Mouse (Mus musculus) lung, embryonic 16.5 days (tissue): ENCODE results near the gene Adcy10. TPM values are rescaled to one million over a fixed set of nuclear protein-coding genes. Genes with fewer than 3 reads are reported as not detected.
A peak's percentile ranks its signal among the peaks of the same experiment; 100 is the strongest.

ENCODE experiments used
- ATAC-seq: fragments of 200-750 bp; cut with Nextera tagmentation; 2 replicates; pipeline ENCODE4 v1.8.0; 2017; ENCODE audit warnings: low read depth, mild to moderate bottlenecking, moderate library complexity
- H3K27ac ChIP-seq: fragments of 300-500 bp; sonication (generic); 2 replicates; pipeline ENCODE4 v1.5.1; 2014; ENCODE audit warnings: mild to moderate bottlenecking, control low read depth, low read length
- H3K27me3 ChIP-seq: fragments of 300-500 bp; sonication (generic); 2 replicates; pipeline ENCODE4 v1.6.1; 2014; ENCODE audit warnings: low read depth, low read length, mixed read lengths; ENCODE audit not compliant: control insufficient read depth, insufficient read depth
- H3K36me3 ChIP-seq: fragments of 300-500 bp; sonication (generic); 2 replicates; pipeline ENCODE4 v1.6.1; 2014; ENCODE audit warnings: low read length; ENCODE audit not compliant: control insufficient read depth, insufficient read depth
- H3K4me1 ChIP-seq: fragments of 300-500 bp; sonication (generic); replicated peaks from 2 replicates; pipeline ENCODE4 v1.6.1; 2014; ENCODE audit warnings: low read length, mixed read lengths; ENCODE audit not compliant: control insufficient read depth, insufficient read depth
- H3K4me2 ChIP-seq: fragments of 300-500 bp; sonication (generic); 2 replicates; pipeline ENCODE4 v1.6.1; 2014; ENCODE audit warnings: low read depth, low read length, control low read depth
- H3K4me3 ChIP-seq: fragments of 300-500 bp; sonication (generic); 2 replicates; pipeline ENCODE4 v1.5.1; 2014; ENCODE audit warnings: mild to moderate bottlenecking, low read length, control low read depth
- H3K9ac ChIP-seq: fragments of 300-500 bp; sonication (generic); 2 replicates; pipeline ENCODE4 v1.6.1; 2014; ENCODE audit warnings: low read length, control low read depth
- H3K9me3 ChIP-seq: fragments of 300-500 bp; sonication (generic); 2 replicates; pipeline ENCODE4 v1.6.1; 2016; ENCODE audit warnings: low read length; ENCODE audit not compliant: control insufficient read depth
- WGBS: fragments of 180-500 bp; shearing (Covaris S2); extraction: QIAGEN DNeasy Blood & Tissue Kit; methylation state at CpG from one replicate; pipeline ENCODE4 v1.1.7; 2014; 5-methylcytosine and 5-hydroxymethylcytosine counted together
- polyA plus RNA-seq: library from polyadenylated mRNA; unstranded; fragments of >200 nt; fragmentation: Nextera tagmentation; extraction: Ambion mirVana; gene quantifications from 2 replicates; pipeline ENCODE4 v1.2.1, GENCODE M21; 2015

The Adcy10 gene
- polyA plus RNA-seq, 1 experiment from 2014 or later = not detected

DNA sequence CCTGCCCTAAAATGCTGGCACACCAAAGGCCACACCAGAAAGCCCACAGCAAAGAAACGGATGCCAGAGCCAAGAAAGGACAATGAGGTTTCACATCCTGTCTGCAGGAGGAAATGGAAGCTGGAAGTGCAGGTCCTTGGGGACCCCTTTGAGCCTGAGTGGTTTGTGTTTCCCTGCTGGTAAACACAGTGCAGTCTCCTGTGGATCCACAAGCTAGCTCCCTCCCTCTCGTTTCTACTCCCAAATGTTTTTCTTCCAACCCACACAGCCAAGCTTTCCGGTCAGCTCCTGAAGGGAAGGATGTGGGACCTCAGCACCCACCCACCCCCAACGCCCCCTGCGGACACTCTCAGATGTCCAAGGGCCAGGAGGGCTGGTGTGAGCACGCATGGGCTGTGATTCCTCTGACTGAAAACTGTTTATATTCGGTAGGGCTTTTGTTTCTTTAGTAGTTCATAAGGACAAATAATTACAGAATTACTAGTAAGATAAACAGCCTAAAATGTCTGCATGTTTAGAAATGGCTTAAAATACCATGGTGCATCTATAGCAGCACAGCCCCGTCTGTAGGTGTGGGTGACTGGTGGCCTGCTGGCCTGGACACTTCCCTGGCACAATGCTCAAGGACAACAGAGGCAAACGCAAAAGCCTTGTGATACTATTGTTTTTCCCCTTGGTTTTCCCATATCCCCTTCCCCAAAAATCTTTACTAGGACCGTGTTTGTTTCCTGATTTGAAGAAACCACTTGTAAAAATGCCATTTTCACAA lies 104.5 kb downstream of the Adcy10 start:
- WGBS = 20% methylated on average over 10 of the region's 10 CpGs
- peak; percentile 91 for ATAC-seq
- peak overlapping the region; percentile 26; the same call in 1 of the 2 replicates for H3K4me2 ChIP-seq

DNA sequence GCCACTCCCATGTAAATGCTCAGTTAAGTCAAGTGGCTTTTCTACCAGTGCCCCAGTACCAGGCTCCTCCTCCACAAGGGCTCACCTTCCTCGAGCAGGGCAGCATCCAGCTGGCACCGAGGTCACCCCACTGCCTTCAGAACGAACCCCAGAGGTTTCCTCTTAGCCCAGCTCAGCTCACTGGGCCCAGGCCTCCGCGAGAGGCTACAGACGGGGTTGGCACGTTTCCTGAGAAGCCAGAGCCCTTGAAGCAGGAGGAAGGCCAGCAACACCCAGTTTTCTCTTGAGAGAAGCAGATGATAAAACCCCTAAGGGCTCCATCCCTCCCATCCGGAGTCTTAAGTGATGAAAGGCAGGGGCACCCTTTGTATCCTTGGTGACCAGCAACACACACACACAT lies 105.8 kb downstream of the Adcy10 start:
- 49% methylated on average over 8 of the region's 8 CpGs for WGBS
- Histone ChIP-seq H3K4me1 (peaks cover 42% of the 10 kb centered on the region), H3K36me3 (peaks cover 18% of the 10 kb centered on the region), H3K4me2 (no peak overlapping the region), H3K4me3 (no peak overlapping the region), H3K9me3 (no peaks in the 10 kb centered on the region), H3K27me3 (no peaks in the 10 kb centered on the region), H3K27ac (peak overlapping the region; percentile 88), H3K9ac (no peak overlapping the region)
- no peak for ATAC-seq

More for the DNA sequence above, 104.5 kb downstream of the Adcy10 start:
- Histone ChIP-seq H3K9ac (no peak overlapping the region), H3K4me3 (no peak overlapping the region), H3K9me3 (no peaks in the 10 kb centered on the region), H3K27me3 (no peaks in the 10 kb centered on the region), H3K4me1 (peaks cover 47% of the 10 kb centered on the region), H3K27ac (peak overlapping the region; percentile 88), H3K36me3 (peaks cover 15% of the 10 kb centered on the region)

DNA sequence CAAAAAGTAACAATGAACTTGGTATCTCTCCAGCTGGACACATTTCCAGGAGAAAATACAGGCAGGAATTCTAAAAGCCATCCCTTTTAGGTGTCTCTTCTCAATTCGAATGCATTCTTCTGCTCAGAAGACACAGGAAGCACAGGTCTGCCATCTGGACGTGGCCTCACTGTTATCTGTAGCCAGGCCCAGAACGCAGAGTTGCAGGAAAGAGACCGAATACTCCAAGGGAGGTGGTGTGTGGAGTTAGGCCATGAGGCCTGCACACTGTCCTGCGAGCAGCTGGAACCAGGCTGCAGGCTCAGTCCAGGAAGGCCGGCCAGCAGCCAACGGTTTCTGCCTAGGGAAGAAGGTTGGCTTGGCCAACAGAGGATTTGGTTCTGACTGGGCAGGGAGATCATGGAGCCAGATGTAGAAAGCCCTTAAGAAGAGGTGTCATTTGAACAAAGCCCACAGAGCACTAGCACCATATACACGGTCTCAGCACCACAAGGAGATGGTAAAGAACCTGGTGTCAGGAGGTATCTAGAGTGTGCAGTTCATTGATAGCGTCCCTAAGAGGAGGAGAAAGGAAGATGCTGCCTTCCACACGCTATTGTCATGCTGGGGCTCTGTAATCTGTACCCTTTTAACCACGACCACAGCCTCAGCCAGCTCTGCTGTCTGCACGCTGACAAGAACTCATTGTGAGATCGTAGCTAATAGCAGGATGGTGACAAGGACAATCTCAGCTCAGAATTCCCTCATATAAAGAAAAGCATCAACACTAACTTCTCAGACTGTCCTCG lies 107.5 kb downstream of the Adcy10 start:
- no peak overlapping the region for H3K9ac ChIP-seq
- H3K4me3 ChIP-seq = no peak overlapping the region
- no peaks in the 10 kb centered on the region for H3K9me3 ChIP-seq
- H3K27me3 ChIP-seq = no peaks in the 10 kb centered on the region
- H3K27ac ChIP-seq = peak overlapping the region; percentile 52; the same call in 1 of the 2 replicates
- whole genome bisulfite sequencing = 77% methylated on average over 14 of the region's 14 CpGs
- H3K4me2 ChIP-seq = no peak overlapping the region
- H3K4me1 ChIP-seq = peaks cover 34% of the 10 kb centered on the region
- peaks cover 20% of the 10 kb centered on the region for H3K36me3 ChIP-seq
- no peak for ATAC-seq

DNA sequence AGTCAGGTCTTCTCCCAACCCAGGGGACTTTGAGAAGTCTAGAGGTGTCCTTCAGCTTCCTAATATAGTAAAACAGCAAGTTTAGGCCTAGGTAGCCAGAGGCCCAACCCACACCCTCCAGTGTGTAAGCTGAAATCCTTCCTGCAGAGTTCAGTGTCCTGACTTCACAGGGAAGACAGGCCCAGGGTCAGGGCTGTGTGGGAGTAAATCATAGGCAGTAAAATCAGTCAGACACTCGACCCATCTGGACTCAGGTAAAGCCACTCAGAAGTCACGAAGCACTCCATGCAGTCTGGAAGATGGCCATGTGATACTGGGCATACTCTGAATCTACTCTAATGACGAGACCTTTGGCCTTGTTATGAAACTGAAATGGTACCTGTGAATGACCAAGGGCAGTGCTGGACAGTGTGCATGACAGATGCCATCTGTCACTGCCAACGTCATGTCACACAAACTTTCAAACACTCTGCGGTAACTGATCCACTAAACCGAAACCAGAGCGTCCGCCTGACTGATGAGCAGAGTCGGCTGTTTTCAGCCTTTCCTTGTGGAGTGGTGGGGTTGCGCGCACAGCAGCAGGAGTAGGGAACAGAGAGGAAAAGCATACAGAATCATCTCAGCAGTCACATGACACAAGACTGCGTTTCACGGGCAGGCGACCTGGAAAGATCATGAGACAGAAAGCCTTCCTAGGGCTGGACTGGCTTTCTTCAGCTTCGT lies 109.9 kb downstream of the Adcy10 start:
- H3K36me3 ChIP-seq = peaks cover 22% of the 10 kb centered on the region
- ATAC-seq = no peak
- no peak overlapping the region for H3K4me3 ChIP-seq
- H3K27ac ChIP-seq = no peak overlapping the region
- no peak overlapping the region for H3K9ac ChIP-seq
- peaks cover 16% of the 10 kb centered on the region for H3K4me1 ChIP-seq
- H3K9me3 ChIP-seq = no peaks in the 10 kb centered on the region
- WGBS = 60% methylated on average over 15 of the region's 15 CpGs
- H3K27me3 ChIP-seq = no peaks in the 10 kb centered on the region
- H3K4me2 ChIP-seq = no peak overlapping the region

DNA sequence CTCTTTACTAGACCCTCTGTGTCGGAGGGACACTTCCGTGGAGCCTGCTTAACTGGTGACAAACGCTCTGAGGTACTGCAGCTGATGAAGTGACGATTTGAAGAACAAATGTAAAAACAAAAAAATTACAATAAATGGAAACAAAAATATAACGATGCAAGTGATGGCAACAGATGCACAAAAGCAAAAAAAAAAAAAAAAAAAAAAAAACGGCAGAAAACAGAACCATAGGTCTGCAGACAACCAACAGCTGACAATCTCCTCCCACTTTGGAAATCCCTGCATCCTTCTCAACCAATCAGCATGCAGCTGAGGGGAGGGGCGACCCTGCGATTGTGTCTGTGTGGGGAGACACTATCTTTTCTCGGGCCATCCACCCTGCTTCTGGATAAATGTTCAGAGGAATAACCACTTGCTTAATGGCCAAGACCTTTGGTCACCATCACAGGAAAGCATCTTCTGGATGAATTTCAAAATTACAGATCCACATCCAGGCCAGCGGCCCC lies 116.8 kb downstream of the Adcy10 start:
- Histone ChIP-seq H3K36me3 (peaks cover 34% of the 10 kb centered on the region), H3K27me3 (no peaks in the 10 kb centered on the region)
- 83% methylated on average over 10 of the region's 10 CpGs for WGBS

DNA sequence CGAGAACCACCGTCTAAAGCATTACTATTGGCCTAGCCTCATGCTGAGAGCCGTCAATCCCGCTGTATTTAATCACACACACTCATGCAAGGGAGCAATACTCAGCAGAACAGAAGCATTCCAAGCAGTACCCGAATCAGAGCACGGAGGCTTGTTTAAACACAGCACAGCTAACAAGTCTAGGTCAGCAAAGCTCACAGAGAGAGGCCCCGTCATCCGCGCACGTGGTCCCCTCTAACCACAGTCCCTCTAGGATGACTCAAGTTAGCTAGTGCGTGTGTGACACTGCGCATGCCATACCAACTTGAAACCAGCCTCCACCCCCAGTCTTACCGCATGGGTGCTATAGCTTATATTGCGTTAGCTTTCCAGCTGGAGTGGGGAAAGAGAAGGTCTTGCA lies 118.2 kb downstream of the Adcy10 start:
- 44% methylated on average over 14 of the region's 14 CpGs for WGBS
- H3K27ac ChIP-seq = peak overlapping the region; percentile 50
- H3K4me1 ChIP-seq = peaks cover 9% of the 10 kb centered on the region
- H3K4me3 ChIP-seq = no peak overlapping the region
- H3K9me3 ChIP-seq = no peaks in the 10 kb centered on the region
- H3K4me2 ChIP-seq = no peak overlapping the region
- no peak overlapping the region for H3K9ac ChIP-seq
- ATAC-seq = peak; percentile 91
- no peaks in the 10 kb centered on the region for H3K27me3 ChIP-seq
- peaks cover 41% of the 10 kb centered on the region for H3K36me3 ChIP-seq

More for the DNA sequence above, 116.8 kb downstream of the Adcy10 start:
- no peaks in the 10 kb centered on the region for H3K9me3 ChIP-seq
- H3K4me3 ChIP-seq = no peak overlapping the region
- ATAC-seq = no peak
- peaks cover 9% of the 10 kb centered on the region for H3K4me1 ChIP-seq
- no peak overlapping the region for H3K9ac ChIP-seq
- H3K27ac ChIP-seq = no peak overlapping the region
- H3K4me2 ChIP-seq = no peak overlapping the region

DNA sequence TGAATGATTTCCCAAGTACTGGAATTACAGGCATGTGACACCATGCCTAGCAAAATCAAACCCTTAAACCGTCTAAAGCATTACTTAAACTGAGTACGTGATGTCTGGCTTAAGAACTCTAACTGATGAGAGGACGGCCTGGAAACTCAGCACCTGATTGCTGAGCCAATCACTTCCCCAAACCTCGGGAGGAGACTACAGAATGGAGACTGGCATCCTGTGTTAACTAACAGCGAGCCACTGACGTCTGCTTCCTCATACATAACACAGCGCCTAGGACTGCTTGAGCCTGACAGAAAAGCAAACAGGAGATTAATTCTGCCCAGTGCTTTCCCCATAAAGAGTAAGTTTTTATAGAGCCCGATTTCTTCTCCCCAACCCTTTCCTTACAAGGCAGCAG lies 119.2 kb downstream of the Adcy10 start:
- no peak overlapping the region for H3K4me3 ChIP-seq
- H3K27ac ChIP-seq = no peak overlapping the region
- H3K4me1 ChIP-seq = peaks cover 13% of the 10 kb centered on the region
- H3K27me3 ChIP-seq = no peaks in the 10 kb centered on the region
- 68% methylated on average over 8 of the region's 8 CpGs for WGBS
- H3K9me3 ChIP-seq = no peaks in the 10 kb centered on the region
- H3K4me2 ChIP-seq = no peak overlapping the region
- no peak for ATAC-seq
- H3K9ac ChIP-seq = no peak overlapping the region
- H3K36me3 ChIP-seq = peaks cover 39% of the 10 kb centered on the region

DNA sequence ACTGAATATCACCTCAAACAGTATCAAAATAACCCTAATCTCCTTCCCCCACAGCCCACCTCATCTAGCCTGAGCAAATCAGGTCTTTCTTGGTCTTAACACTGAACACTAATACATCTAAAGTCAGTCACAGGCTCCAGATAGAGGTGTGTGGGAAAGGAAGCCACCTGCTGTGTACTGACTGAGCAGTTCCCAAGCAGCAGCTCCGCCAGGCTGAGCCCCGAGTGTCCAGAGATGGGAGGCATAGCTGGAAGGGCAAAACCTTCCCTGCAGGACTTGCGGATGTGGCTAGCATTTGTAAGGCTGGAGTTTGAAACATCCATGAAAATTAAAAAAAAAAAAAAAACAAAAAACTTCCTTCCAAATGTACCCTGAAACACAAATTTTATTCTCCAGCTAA lies 120.1 kb downstream of the Adcy10 start:
- 81% methylated on average over 3 of the region's 3 CpGs for WGBS
- Histone ChIP-seq H3K27ac (no peak overlapping the region), H3K9me3 (no peaks in the 10 kb centered on the region), H3K27me3 (no peaks in the 10 kb centered on the region), H3K4me2 (no peak overlapping the region), H3K4me3 (no peak overlapping the region), H3K36me3 (peaks cover 39% of the 10 kb centered on the region), H3K9ac (no peak overlapping the region), H3K4me1 (peaks cover 17% of the 10 kb centered on the region)
- no peak for ATAC-seq

DNA sequence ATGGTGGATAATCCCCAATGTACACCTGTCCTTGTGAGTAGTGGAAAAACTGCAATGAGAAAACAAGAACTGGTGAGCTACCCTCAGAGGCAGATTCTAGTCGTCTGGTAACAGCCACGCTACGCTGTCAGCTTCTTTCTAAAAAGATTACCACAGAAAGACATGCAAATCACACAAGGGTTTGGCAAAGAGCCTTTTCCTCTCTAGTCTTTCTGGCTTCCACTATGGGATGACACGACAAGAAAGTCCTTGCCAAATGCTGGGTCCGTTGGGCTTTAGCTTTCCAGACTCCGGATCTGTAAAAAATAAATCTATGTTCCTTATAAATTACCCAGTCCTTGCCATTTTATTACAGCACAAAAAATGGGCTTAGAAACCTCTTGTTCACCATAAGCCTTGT lies 120.8 kb downstream of the Adcy10 start:
- H3K9me3 ChIP-seq = no peaks in the 10 kb centered on the region
- peaks cover 23% of the 10 kb centered on the region for H3K4me1 ChIP-seq
- H3K9ac ChIP-seq = no peak overlapping the region
- H3K27ac ChIP-seq = 0 out of 2 replicates have a peak overlapping the region, but pooled peaks have one; percentile 10
- 60% methylated on average over 6 of the region's 6 CpGs for WGBS
- no peak overlapping the region for H3K4me2 ChIP-seq
- H3K36me3 ChIP-seq = peaks cover 39% of the 10 kb centered on the region
- no peak overlapping the region for H3K4me3 ChIP-seq
- ATAC-seq = no peak
- H3K27me3 ChIP-seq = no peaks in the 10 kb centered on the region
